ENCODE assay signal across 8 mouse cellular contexts in the genomic region with DNA sequence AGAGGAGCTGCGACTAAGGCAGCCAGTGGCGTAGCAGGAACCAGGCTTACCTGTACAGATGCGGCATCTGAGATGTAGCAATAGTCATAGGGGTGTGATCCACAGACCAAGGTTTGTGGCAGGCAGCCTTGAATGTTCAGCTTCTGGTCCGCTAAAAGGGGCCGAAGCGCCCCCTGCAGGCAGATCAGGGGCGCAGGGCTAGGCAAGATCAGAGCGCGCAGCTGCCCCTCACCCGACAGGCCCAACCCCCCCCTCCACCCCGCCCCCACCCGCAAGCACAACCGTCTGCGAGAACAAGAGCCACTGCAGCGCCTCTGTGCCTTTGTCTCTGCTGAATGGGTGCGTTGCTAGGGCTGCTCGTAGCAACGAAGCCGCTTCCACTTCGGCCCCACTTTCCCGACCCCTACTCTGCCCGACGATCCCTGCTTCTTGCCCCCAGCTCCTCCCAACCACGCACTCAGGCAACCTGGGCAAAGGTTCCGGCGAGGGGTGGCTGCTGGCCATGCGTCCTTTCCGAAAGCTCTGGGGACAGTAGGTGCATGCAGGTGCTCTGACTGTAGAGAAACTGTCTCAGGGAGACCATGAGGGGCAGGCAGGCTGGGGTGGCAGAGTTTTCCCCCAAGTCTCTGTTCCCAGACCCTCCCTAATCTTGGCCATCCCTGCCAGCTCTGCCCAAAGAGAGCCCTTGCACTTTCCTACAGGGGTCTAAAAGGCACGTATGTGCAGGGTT. TPM values are rescaled to one million over a fixed set of nuclear protein-coding genes. Genes with fewer than 3 reads are reported as not detected.
DNase-seq lines count a peak whose midpoint lies in the region; ATAC-seq and TF ChIP-seq lines count a peak whose summit lies in the region.

No protein-coding gene starts in this region.

- peak; percentile 16; the same call in 1 of the 2 replicates for ATAC-seq in lung, embryonic 15.5 days (ENCODE audit: borderline replicate concordance, extremely low read depth, low FRiP score, low TSS enrichment)

- H3K4me1 ChIP-seq in lung, embryonic 15.5 days, result peaks cover 10% of the 10 kb centered on the region; the same call in 1 of the 2 replicates
- peaks cover 2% of the 10 kb centered on the region; the same call in 1 of the 2 replicates for H3K4me1 ChIP-seq in lung, adult 2 months (ENCODE audit: control insufficient read depth, insufficient read depth, low read length)
- 0 out of 2 replicates have a peak, but pooled peaks cover 2% of the 10 kb centered on the region for H3K4me1 ChIP-seq in small intestine, adult 2 months (ENCODE audit: control insufficient read depth, insufficient read depth, insufficient read length, low read length)

- no peak overlapping the region for H3K27ac ChIP-seq in lung, embryonic 15.5 days
- H3K27ac ChIP-seq in small intestine, adult 2 months (ENCODE audit: insufficient read depth, low read depth, low read length), result no peak overlapping the region

- H3K9me3 ChIP-seq in lung, embryonic 15.5 days, result no peaks in the 10 kb centered on the region

- no peak for TF ChIP-seq CTCF in lung, adult 2 months (IDR thresholded peaks at IDR 0.05; ENCODE audit: insufficient read depth, low read length)
- TF ChIP-seq CTCF in small intestine, adult 2 months (IDR thresholded peaks at IDR 0.05; ENCODE audit: extremely low read depth, insufficient read length, insufficient replicate concordance, low read depth, low read length), result peak; percentile 14; the same call in 1 of the 2 replicates

- 0 out of 2 replicates have a peak overlapping the region, but pooled peaks have one; percentile 10 for H3K9ac ChIP-seq in lung, embryonic 15.5 days

- H3K4me3 ChIP-seq in lung, embryonic 15.5 days, result peak overlapping the region; percentile 25
- no peak overlapping the region for H3K4me3 ChIP-seq in lung, adult 2 months (replicated peaks; ENCODE audit: extremely low read depth, low read depth, low read length)
- H3K4me3 ChIP-seq in small intestine, adult 2 months (ENCODE audit: low read depth, low read length), result no peak overlapping the region

- H3K4me2 ChIP-seq in lung, embryonic 15.5 days, result peak overlapping the region; percentile 66

- no peak for DNase-seq in lung, adult 2 months
- DNase-seq in cerebellum, adult 8-10 months, result peak; percentile 42
- peak; percentile 81 for DNase-seq in forelimb bud, embryonic 11.5 days (ENCODE audit: low read depth, low spot score)
- peak; percentile 47 for DNase-seq in kidney, postnatal 10 days
- peak; percentile 29 to 41 for DNase-seq in lung, postnatal 4 days
- DNase-seq in T-cell, adult 2 months (ENCODE audit: low spot score), result no peak

- peaks cover 4% of the 10 kb centered on the region; the same call in 1 of the 2 replicates for H3K27me3 ChIP-seq in lung, embryonic 15.5 days
- no peaks in the 10 kb centered on the region for H3K27me3 ChIP-seq in small intestine, adult 2 months (ENCODE audit: control insufficient read depth, insufficient read depth, low read length)

- 5% methylated on average over 24 of the region's 29 CpGs for WGBS in lung, embryonic 15.5 days
- WGBS in lung, adult 2 months, result 9% methylated on average over 29 of the region's 29 CpGs
- 7% methylated on average over 28 of the region's 29 CpGs for WGBS in small intestine, adult 2 months

- no peaks in the 10 kb centered on the region for H3K36me3 ChIP-seq in lung, embryonic 15.5 days
- no peaks in the 10 kb centered on the region for H3K36me3 ChIP-seq in small intestine, adult 2 months (ENCODE audit: control insufficient read depth, insufficient read depth, low read length)

- no peak for TF ChIP-seq POLR2A in lung, adult 2 months (IDR thresholded peaks at IDR 0.05; ENCODE audit: borderline replicate concordance, extremely low read depth, low read depth, low read length)
- TF ChIP-seq POLR2A in small intestine, adult 2 months (IDR thresholded peaks at IDR 0.05; ENCODE audit: low read depth, low read length), result no peak

RNA-seq across cellular contexts. Expression of a gene that starts 25.4 kb away (rescaled TPM):
- 0.16 and 0.33 TPM in 2 replicates for polyA plus RNA-seq in lung, embryonic 15.5 days (2015; fragmentation: Nextera tagmentation; extraction: Ambion mirVana)
- polyA plus RNA-seq in lung, adult 2 months (2012; rRNA removed), result 0.04 TPM in 1 of 2 replicates, not detected in the other
- 0.08 and 0.15 TPM in 2 replicates for polyA plus RNA-seq in small intestine, adult 2 months (2012; rRNA removed)

RNA-seq across cellular contexts. Expression of a gene that starts 45.1 kb away (rescaled TPM):
- polyA plus RNA-seq in lung, embryonic 15.5 days (2015; fragmentation: Nextera tagmentation; extraction: Ambion mirVana), result 241 and 270 TPM in 2 replicates
- 36.3 and 69.8 TPM in 2 replicates for polyA plus RNA-seq in lung, adult 2 months (2012; rRNA removed)
- 15.4 and 28.4 TPM in 2 replicates for polyA plus RNA-seq in small intestine, adult 2 months (2012; rRNA removed)

Comparison
In these comparisons a context has a peak if more than half of its experiments do, and no peak if none do; other contexts are left out.
1. DNase-seq: peak in cerebellum, adult 8-10 months (single experiment), forelimb bud, embryonic 11.5 days (single experiment), kidney, postnatal 10 days (single experiment) and lung, postnatal 4 days (2 of 2); none in lung, adult 2 months (single experiment) and T-cell, adult 2 months (single experiment).